Mouse (Mus musculus) frontal cortex, postnatal 25 days (tissue): ENCODE results near the gene Atg16l1.

Experiments
- DNase-seq, 2 experiments: peaks; one replicate each; pipeline ENCODE4 v3.0.0; 2022; ENCODE audit warnings: low spot score in 2 of 2

Atg16l1 gene

GRCm38 (mm10) chr1:87829621-87830211 is 74.0 kb downstream of the Atg16l1 start:
- no peak for DNase-seq

DNA sequence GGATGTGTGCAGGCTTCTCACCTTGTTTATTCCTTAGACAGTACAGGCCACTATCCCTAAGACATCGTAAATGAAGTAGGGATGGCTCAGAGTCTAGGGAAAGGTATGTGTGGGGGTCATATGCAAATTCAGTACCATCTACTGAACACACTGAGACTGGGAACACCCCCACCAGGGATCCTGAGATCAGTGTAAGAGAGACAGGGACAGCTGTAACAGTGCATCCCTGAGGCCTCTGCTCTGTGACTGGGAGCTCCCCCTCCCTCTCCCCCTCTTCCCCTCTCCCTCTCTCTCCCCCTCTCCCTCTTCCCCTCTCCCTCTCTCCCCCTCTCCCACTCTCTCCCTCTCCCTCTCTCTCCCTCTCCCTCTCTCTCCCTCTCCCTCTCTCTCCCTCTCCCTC is 80.8 kb downstream of the Atg16l1 start:
- no peak for DNase-seq

GRCm38 (mm10) chr1:87837018-87837417 is 81.3 kb downstream of the Atg16l1 start:
- DNase-seq: no peak

DNA sequence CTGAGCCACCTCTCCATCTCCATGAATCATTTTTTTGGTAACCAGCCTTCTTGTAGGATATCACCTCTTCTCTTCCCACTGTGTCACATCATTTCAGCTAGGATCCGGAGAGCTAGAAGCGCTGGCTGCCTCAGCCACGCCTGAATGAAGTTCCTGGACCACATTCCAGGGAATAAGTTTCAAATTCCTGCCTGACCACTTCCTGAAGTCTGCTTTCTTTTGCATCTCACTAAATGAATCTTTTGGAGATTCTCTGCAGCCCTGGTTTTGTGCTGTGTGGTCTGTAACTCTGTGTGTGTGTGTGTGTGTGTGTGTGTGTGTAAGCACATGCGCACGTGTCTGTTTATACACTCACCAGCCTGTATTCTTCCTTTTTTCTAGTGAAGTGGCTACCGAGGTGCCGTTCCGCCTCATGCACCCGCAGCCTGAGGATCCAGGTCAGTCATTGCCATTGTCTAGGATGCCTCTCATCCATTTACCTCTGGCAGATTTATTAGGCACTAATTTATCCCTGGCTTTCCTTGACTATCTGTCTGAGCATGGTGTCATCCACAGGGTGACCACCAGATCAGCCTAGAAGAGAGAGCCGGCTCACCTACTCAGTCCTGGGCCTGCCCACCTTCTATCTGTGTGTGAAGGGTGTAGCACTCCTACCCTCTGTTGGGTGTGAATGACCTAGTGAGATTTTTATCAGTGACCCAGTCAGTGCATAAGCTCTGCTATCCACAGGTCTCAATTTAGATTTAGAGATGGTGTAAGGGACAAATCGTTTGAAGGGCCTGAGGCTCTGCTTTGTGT is 84.9 kb downstream of the Atg16l1 start:
- no peak for DNase-seq
